Mouse (Mus musculus) brain, embryonic 18.5 days (tissue): ENCODE measurements at regions not wholly inside any gene's neighbourhood (a gene's known extent, or its start where the extent isn't known, plus 50 kb on each side); places are given as distances from the start of the nearest gene placed in this dataset.

ENCODE experiments used
- DNase-seq: peaks from one replicate; pipeline ENCODE4 v3.0.0-alpha.2; 2012; ENCODE audit warnings: low read depth, low spot score

- no peak for DNase-seq
These were observed 674.2 kb downstream of the Rfpl4b start for GRCm38 (mm10) chr10:38147421-38147820.

DNA sequence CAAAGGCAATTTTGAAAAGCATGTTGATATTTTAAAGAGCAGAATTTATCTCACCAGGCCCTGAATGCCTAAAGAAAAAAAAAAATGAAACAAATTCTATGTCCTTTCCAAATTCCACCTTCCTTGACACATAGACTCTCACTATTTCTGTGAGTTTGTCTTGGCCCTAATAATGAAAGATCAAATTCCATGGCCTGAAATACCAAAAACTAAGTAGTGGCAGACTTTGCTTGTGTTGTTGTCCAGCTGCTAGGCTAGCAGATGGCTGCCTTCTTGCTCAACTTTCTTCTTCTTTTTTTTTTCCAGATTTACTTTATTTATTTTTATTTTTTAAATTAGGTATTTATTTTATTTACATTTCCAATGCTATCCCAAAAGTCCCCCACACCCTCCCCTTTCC, 682.4 kb downstream of the Rfpl4b start:
- no peak for DNase-seq

DNA sequence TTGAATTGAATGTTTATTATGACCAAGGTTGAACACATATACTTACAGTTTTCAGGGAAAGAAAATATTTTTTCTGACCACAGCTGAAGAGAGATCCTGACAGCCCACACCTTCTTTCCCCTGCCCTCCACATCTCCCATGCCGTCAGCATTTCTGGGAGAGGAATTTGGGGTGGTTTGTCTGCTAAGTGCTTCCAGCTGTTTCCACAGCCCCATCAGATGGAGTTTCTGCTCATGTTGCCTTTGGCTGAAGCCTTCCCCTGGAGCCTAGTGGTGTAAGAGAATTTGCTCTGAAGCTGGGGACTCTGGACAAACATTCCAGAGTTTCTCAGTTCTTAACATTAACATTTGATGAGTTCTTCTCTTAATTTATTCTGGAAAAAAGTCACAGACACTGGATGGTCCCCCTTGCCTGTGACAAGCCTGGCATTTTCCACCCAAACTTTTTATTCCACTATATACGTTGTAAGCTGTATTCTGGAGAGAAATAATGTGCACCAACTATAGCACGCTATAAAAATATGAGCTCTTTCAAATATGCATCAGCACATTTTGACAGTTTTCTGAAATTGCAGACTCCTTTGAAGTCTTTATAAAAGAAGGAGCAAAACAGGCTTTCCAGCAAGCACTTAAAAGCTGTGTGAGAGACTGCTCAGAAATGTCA, 699.5 kb downstream of the Rfpl4b start:
- no peak for DNase-seq

GRCm38 (mm10) chr10:38118601-38119000, 703.0 kb downstream of the Rfpl4b start:
- no peak for DNase-seq

DNA sequence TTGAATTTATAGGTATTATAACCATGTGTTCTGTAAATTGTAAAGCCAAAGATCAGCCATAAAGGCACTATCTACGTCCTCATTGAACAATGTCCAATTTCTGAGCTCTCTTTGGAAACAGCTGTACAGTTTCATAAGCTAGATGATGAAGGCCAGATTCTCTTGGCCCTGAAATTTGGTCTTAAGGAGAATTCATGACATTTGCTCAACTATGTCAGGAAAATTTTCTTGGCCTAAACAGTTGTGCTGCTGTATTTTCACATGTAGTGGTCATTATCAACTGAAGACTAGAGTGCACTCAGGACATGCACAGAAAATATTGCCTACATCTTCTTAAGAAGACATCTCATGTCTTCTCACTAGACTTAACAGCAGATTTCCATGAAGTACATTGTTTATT, 705.1 kb downstream of the Rfpl4b start:
- DNase-seq = no peak

GRCm38 (mm10) chr10:38114194-38114593, 707.4 kb downstream of the Rfpl4b start:
- DNase-seq = no peak

DNA sequence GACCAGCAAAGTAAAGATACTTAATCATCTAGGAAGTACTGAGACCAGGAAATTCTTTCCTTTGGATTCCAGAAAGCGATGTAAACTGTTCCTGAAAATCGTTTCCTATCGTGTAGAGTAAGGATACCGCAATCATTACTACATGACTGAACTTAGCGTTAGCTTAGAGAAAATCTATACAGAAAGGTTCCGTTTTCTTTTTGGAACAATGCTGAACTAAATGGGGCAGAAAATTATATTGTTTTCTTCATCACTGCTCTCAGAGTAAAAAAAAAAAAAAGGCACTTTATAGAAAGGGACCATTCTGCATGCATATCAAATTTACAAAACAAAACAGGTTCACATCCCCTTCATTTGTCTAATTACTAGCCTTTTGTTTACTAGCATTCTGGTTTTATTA, 713.0 kb downstream of the Rfpl4b start:
- DNase-seq = no peak

DNA sequence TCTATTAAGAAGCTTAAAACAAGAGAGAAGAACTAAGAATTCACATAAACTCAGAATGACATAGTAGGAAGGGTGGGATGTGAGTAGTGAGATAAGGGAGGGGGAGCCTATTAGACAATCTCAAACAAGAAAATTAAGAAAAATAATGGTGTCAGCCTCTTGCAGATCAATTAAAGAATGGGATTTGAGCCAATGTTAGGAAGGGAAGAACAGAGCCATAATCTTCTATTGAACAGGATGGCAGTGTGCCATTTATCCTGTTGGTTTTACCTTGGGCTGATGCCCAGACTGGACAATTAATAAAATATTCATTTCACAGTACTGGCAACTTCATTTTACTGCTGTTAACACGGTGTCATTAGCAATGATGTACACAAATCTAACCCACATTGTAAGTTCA, 718.0 kb downstream of the Rfpl4b start:
- peak; percentile 18 for DNase-seq

GRCm38 (mm10) chr10:38078521-38078920, 743.1 kb downstream of the Rfpl4b start:
- no peak for DNase-seq

GRCm38 (mm10) chr10:38072394-38072793, 749.2 kb downstream of the Rfpl4b start:
- DNase-seq = no peak

DNA sequence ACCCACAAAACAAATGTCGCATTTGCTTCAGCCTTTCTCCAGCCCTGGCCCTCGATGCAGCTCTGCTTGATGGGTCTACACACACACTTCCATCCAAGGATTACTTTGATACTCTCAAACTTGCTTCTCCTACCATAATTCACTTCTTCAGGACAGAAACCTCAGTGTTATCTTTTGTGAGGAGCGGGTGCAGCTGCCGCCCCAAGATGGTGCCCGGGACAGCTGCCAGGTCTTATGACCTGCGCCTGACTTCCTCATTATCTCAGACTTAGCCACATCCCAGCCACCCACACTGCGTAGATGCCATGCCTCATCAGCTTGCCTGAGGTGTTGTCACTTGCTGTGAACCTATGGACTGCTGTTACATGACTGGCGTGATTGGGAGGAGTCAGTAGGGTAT, 762.5 kb downstream of the Rfpl4b start:
- no peak for DNase-seq

DNA sequence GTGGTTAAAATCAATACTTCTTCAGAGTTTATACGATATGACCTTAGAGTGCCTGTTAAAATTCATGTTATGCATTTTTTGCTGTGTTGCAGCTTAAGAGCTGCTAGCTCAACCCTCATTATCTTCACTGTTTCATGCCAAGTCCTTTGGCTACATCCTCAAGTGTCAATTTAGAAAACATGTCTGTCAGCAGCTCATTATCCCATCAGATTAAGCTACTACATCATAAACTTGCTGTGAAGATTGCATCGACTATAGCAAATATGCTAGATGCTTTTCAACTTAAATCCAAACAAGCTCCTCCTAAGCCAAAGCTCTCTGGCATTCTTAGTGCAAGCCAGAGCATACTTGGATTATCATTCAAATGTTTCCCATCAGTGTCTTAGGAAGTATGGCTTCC, 811.1 kb downstream of the Rfpl4b start:
- peak; percentile 43 for DNase-seq

- no peak for DNase-seq
These were observed 825.7 kb downstream of the Rfpl4b start for GRCm38 (mm10) chr10:37995691-37996445.

DNA sequence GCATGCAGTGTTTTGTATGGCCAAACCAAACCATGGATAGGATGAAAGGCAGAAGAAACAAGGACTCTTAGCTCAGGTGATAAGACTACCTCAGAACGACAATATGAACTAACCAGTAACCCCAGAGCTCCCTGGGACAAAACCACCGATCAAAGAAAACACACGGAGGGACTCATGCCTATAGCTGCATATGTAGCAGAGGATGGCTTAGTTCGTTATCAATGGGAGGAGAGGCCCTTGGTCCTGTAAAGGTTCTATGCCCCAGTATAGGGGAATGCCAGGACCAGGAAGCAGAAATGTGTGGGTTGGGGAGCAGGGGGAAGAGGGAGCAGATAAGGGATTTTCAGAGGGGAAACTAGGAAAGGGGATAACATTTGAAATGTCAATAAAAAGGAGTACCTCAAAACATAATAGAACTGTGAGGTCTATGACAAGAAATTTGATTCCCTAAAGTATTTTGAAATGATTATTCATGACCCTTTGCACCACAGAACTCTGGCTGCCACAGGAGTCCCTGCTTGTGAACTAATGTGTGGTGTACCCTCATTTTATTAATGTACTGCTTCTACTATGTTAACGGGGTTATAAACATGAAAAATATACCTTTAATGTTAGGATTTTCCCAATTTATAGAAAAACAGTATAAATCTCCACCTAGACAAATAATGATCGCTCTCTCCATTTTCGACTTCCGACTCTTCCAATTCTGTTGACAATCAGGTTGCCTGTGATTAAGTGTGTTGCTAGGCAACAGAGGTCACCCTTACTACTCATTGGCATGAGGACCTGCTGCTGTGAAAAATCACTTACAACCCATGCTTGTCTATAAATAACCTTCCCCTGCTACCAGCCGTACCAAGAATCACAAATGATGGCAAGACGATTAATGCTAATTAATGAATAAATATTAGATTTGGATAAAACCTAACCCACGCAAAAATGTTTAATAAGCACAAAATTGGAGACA, 833.0 kb downstream of the Rfpl4b start:
- peak; percentile 22 for DNase-seq

GRCm38 (mm10) chr10:37978899-37979539, 840.3 kb upstream of the Marcks start:
- DNase-seq = no peak

GRCm38 (mm10) chr10:37960051-37960450, 821.3 kb upstream of the Marcks start:
- DNase-seq = no peak

DNA sequence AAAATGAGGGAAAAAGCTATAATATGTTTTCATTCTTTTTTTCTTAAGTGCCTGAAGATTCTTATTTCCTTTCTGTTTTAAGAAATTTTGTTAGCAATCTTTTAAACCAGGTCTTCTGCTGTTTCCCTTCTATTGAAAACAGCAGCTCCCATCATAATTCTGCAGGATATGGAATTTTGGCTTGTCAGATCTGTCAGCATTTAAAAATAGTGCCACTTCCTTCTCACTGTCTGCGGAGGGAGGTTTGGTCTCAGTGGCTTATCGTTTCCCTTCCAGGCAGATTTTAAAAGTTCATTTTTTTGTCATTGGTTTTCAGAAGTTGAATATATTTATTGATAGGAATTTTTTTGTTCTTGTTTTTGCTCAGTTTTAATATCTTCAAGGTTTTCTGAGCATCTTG, 776.1 kb upstream of the Marcks start:
- no peak for DNase-seq

GRCm38 (mm10) chr10:37911669-37912068, 772.9 kb upstream of the Marcks start:
- no peak for DNase-seq

DNA sequence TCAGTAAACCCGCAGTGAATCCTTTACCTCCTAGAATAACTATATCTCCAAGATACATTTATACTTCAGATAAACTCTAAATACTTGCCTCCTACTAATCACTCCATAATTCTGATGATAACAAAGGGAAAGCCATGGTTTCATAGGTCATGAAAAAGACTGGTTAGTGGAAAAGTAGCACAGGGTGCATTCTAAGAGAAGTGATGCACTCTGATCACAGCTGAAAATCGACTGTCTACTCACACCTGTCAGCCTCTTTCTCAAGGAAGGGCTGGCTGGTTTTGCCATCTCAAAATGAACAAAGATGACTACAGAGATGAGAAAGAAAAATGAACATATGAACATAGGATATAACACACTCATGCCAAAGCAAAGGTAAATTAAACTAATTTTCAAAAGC, 769.6 kb upstream of the Marcks start:
- DNase-seq = no peak

GRCm38 (mm10) chr10:37907731-37908130, 769.0 kb upstream of the Marcks start:
- no peak for DNase-seq

- DNase-seq = no peak
These were observed 749.2 kb upstream of the Marcks start for GRCm38 (mm10) chr10:37887961-37888360.

DNA sequence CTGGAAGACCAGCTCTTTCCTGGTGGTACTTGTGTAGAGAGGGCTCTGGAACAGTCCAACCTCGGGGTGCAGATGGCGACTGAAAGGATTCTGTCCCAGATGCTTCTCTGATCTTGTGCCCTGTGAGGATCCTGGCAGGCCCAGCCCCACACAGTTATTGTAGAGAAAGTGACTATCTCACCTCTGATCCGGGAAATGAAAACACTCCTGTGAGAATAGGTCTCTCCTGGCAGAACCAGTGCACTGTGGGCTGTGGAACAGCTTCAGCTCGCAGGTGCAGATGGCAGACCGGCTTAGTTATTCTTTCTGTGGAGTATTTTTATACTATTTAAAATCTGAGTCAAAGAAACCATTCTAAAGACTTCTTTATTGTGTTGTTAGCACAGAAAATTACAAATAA, 742.1 kb upstream of the Marcks start:
- no peak for DNase-seq
